Mouse (Mus musculus) 3134 (cell line): ENCODE data around the gene Gabrq.

Experiments used
- DNase-seq: peaks from one replicate; pipeline ENCODE4 v3.0.0-alpha.2; 2011; ENCODE audit warnings: low spot score; ENCODE audit not compliant: insufficient read length; ENCODE audit errors: extremely low read depth

Gabrq gene

DNA sequence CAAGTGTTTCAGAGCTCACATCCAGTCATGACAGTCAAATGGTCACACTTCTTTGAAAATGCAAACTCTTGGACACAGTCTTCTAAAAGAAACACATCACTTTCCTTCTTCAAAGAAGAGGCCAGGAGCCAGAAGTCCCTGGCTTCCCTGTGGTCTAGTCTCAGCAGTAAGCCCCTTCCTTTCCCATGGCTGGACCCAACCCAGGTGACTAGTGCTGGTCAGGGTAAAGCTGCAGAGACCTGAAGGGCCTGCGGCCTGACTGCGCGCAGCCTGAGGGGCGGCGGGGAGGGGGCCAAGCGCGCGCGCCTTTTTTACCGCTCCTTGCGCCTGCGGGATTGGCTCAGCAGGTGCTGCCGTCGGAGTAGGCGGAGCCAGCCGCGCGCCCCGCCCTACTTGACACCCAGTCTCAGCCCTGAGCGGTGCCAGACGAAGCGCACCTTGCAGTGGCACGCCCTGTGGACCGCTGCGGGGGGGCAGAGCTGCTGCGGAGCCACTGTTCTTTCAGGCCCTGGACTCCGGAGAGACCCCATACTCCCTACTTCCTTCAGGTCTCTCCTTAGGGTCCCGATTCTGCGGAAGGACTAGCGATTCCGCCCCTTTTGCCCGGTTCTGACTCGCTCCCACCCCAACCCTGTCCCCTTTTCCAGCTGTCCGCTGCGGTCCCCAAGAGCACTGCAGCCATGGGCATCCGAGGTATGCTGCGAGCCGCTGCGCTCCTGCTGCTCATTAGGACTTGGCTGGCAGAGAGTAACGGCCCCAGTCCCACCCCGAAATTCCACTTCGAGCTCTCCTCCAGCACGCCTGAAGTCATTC, at the start of gene Gabrq:
Gene Gabrq (plus strand): TSS at position 403 of the 813 bp plus-strand sequence.
- DNase-seq, result peak; percentile 3

DNA sequence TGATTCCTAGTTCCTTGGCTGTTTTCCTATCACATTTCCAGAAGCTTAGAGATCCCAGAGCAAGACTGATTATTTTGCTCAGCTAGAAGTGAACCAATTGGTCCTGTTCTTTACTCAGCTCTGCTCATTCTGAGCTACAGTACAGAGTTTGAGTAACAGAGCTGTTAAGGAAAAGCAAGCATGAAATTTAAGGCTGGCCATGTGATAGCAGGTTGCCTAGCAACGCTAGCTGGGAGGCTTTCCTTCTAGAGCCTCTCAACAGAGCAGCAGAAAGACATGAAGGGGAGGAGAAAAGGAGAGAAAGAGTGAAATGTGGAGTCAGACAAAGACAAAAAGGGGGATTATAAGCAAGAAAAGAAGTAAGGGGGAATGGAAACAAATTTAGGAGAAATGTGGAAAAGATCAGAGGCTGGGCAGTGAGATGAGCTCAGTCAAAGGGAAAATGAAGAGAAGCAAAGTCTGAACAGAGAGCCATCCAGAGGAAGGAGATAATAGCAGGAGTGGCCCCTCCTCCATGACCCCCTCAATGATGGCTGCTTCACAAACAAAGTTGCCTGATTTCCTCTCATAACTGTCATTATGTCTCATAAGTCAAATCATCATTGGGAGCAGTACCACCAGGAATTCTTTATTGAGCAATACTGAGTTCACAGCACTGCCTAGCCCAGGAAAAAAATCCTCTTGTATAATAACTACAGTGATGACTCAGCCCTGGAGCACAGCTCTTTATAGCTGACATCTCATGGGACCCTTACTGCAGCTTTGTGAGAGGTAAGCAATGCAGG, 36.0 kb upstream of the Gabrq start:
- DNase-seq, result no peak

DNA sequence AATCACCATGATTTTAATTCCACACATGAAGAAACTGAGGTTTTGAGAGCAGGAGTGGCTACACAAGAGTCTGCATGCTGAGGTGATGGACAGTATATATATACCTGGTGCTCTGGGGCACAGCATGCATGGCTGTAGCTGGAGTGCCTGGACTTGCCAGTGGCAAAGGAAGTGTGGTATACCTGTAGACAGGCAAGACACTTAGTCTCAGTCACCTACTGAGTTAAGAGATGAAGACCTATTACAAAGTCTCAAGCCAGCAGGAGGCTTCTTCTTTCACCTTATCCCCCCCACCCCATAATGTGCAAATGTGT, 35.5 kb upstream of the Gabrq start:
- no peak for DNase-seq

- DNase-seq, result no peak
These were observed 5.4 kb upstream of the Gabrq start for GRCm38 (mm10) chrX:72819594-72819993.

GRCm38 (mm10) chrX:72823310-72823709, 1.7 kb upstream of the Gabrq start:
- DNase-seq, result no peak

DNA sequence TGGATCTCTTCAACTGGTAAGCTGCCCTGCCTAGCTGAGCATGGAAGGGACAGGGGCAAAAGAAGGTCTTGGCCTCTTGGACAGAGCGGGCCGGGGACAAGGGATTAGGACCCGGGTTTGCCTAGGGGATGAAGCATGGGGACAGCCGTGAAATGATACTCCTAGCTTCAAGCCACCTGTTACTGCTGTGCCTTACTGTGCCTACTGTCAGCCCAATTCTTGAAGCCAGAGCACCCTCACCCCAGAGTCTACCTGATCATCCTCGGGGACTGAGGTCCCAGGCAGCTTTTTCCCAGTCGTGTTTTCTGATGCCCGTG, 569 bp downstream of the Gabrq start:
- DNase-seq, result no peak
